Mouse (Mus musculus) right cerebral cortex, postnatal 10 days (tissue): ENCODE results near the gene Ppp6r3.

Source experiments
- DNase-seq, 2 experiments: peaks; one replicate each; pipeline ENCODE4 v3.0.0; 2021; ENCODE audit warnings: low spot score in 2 of 2

Ppp6r3 gene

DNA sequence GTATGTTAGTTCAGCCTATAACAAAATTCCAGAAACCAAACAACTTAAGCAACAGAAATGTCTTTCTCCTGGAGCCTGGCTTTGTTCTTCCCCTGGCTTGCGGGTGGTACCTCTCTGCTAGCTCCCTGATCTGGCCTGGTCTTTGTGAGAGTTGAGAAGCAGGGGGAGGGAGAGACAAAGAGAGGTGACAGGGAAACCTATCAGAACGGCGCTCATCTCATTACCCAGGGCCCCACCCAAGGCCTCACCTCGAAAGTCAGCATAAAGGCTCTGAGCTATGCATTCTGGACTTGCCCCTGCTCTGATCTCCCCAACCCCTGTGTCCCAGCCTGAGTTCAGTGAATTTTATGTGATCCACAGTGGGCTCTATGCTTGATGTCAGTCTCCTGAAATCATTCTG, 140.9 kb downstream of the Ppp6r3 start:
- DNase-seq = no peak

DNA sequence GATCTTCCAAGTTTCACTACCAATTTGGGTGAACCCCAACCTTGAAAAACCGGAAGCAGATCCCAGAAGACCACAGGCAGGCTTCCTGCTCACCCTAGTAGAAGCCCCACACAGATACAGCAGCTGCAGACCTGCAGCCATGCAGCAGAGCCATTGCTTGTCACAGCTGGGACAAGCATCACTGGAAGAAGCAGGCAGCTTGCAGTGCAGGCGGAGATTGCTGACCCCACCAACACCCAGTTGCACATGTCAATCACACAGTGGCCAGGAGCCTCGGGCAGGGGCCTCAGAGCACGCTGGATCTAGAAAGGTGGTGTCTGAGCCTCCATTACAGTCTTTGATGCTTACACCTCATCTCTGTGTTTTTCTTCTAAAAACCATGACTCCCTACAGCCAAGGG, 141.4 kb downstream of the Ppp6r3 start:
- DNase-seq = no peak

DNA sequence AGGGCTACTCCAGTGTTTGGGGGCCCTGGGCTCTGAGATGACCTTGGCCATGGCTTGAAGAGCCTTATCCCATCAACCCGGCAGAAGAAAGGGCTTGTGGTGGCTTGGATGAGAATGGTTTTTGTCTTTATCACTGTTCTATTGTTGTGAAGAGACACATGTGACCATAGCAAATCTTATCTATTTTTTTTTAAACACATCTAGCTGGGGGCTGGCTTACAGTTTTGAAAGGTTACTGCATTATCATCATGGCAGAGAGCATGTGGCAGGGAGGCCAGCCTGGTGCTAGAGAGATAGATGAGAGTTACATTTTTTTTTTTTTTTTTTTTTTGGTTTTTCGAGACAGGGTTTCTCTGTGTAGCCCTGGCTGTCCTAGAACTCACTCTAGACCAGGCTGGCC, 143.6 kb downstream of the Ppp6r3 start:
- no peak for DNase-seq

DNA sequence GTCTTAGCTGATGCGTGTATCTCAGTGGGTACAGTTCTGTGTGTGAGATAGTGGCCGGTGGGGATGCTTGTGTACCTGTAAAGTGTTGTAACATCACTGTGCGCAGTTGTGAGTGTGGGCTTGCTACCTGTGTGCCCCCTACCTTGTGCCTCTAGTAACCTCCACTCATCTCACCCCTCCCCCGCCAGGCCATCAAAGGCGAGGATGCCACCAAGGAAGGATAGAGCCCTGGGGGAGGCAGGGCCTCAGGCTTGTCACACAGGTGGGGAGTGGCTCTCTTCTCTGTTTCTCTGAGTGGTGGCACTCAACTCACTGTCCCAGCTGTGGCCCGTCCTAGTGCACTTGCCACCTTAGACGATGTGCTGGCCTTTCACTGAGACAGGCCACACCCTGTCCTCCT, 144.5 kb downstream of the Ppp6r3 start:
- DNase-seq = no peak

DNA sequence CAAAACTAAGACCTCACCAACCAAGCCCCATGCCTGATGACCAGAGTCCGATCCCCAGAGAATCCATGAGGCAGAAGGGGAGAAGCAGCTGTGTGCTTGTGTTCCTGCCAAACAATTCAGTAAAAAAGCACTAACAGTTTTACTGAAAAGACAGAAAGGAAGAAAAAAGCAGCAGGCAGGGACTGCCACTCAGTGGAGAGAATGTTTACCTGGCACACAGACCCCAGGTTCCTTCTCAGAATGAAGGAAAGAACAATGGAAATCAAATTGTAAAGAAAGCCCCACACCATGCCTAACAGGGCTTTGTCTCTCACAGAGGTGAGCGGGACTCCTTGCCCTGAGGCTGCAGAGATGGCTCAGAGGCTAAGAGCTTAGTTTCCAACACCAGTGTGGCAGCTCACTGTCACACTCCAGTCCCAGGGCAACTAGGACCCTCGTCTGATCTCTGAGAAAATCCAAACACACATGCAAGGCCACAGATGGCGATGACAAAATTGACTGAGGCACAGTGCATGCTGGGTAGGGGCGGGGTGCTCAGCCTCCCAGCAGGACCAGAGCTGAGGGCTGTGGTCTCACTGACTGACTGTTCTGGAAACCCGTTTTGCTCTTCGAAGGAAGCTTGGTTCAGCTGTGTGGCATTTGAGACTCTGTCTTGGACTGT, 146.3 kb downstream of the Ppp6r3 start:
- DNase-seq = no peak

DNA sequence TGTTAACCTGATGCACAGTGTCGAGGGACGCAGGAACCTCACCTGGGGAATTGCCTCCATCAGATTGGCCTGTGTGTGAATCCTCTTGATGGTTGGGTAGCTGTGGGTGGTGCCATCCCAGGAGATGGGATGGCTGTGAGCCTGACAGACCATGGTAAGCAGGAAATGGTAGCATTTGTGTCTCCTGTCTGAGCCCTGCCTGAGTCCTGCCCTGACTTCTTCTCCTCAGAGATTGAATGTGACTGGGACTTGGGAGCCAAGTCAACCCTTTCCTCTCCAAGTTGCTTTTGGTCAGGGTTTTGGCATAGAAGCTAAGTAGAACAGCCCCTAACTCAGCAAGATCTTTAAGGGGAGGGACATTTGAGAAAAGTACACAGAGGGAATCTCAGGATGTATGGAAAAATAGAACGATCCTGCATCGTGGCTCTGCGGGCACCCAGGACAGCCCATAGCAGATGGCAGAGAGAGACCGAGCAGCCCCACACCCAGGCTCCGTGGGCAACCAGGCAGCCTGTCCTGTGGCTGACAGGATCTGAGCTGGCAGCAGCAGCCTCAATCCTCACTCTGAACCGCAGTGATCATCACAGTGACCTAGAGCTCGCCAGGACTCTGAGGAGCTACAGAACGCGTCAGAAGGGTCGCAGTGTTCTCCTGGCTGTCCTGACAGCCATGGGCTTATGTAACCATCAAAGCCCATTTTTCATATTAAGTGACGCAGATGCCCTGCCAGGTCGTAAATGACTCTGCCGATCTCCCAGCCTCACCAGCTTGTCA, 147.3 kb downstream of the Ppp6r3 start:
- no peak for DNase-seq

DNA sequence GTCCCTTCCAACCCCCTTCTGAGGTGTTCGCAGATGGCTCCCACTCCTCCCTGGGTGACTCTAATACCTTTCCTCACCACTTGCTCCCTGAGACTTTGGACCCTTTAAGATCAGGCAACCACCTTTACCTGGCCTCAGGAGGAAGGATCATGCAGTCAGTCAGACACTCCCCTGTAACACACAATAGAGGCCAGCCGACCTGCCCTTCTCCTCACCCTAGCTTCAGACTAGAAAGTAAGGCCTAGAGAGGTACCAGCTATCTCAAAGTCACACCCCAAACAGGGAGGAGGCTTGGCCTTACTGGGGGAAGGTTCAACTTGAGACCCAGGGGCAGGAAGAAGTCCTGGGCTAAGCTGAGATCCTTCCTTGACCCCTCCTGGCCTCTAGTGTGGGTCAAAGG, 151.3 kb downstream of the Ppp6r3 start:
- DNase-seq = no peak

DNA sequence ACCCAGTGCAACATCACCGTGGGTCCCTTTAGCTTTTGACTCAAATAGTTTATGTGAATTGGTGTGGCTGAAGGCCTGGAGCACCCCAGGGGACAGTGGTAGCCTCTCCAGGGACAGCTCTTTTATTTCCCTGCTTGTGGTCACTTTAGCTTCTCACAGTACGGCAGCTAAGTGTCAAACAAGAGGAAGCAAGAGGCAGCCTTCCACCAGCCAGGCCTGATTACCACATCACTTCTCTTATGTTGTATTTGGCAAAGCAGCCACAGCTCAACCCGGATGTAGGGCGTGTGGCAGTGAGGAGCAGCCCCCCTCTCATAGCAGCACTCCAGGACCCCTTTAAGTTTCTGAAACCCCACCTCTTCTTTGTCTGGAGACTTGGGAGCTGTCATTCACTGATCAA, 152.6 kb downstream of the Ppp6r3 start:
- DNase-seq = no peak

DNA sequence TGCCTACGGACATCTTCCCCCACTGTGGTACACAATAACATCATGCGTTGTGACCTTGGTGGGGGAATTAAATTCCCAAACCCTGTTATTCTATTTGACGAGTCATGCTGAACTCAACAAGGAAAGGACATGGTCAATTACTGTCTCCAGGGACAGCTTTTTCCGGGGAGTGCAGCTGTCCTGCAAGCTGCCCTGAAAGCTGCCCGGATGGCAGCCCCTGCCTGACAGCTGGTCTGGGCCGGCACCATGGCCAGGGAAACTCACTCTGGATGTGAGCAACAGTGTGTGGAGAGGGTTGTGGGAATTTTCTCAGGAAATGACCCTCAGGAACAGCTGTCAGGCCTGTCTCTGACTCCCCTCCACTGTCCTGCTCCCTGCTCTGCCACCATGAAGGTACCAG, 153.1 kb downstream of the Ppp6r3 start:
- no peak for DNase-seq

DNA sequence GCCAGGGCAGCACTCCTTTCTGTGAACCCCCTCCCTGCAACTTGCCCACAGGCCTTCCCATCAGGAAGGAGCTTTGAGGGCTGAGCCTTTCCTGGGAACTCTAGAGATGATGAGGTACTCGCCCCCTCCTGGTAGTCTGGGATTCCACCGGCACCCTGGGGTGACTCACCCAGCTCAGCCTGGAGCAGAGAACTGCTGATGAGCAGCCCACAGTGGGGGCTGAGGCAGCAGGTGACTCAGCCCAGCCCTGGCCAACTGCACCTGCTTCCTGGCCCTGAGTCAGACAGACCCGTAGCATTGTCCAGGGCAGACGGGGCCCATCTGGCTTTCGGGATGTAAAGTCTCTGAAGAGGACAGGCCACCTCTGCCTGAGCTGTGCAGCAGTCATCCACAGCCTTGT, 156.3 kb downstream of the Ppp6r3 start:
- peak in 1 of 2 experiments; percentile 36 for DNase-seq

DNA sequence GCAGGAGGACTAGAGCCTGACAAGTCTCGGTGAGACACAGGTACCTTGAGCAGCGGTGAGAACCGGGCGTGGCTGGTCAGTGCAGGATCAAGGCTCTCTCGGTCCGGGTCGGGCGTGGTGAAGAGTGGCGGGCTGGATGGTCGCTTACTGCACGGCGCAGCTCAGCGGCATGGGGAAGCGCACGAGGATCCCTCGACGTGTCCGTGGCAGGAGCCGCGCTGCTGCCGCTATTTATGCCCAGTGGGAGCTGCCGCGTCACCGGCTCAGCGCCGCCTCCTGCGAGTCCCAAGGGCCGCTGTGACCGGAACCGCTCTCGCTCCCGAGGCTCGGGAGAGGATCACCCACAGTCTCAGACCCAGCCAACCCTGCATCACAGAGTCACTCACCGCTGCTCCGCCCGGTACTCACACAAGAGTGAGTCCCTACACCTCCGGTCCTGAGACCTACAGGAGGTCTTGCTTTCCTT, 161.2 kb downstream of the Ppp6r3 start, which contains the start of gene Gal:
Gene Gal, minus strand, starts transcription at position 277 of the 466 bp plus-strand sequence.
- DNase-seq = peak; percentile 34 to 47

DNA sequence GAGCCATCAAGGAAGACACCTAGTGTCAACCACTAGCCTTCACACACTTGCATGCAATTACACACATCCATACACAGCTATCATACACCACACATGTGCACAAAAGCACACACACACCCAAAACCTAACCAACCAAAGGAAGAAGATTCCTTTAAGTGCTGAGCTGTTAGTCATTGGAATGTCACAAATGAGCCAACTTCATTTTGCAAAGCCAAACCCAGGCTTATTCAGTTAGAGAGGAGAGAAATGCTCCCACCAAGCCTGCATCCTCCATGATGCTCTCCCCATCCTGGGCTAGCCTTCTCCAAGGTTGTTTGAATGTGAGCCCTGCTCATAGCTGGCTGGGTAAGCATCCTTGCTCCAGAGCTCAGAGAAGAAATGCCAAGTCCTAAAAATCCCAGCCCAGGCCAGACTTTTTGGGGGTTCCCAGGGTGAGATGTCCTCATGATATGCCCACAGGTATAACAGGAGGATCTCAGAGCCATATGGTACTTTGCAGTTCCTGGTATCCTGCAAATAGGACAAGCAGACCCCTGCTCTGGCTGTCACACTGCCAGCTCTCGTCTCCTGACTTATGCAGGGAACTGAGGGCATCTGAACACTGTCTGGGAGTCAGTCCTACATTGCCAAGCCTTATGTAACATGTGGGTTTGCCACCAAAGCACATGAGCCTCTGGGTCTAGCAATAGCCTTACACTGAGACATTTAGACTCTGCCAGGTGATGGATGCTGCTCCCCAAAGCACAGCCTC, 169.8 kb downstream of the Ppp6r3 start:
- no peak for DNase-seq
